Mouse (Mus musculus) CH12.LX (cell line): ENCODE data around the gene Cald1.

Experiments used
- CTCF ChIP-seq, 2 experiments: IDR thresholded peaks in 1 of 2; conservative IDR thresholded peaks in 1 of 2; 2 replicates each; pipeline ENCODE4 v1.5.1; 2011 to 2012; ENCODE audit warnings: low read depth in 2 of 2, low read length in 2 of 2, improper control_type of control experiment in 1 of 2, inconsistent platforms in 1 of 2, mild to moderate bottlenecking in 1 of 2, moderate library complexity in 1 of 2
- EP300 ChIP-seq: IDR thresholded peaks from 2 replicates; pipeline ENCODE4 v1.6.1; 2011; ENCODE audit warnings: low read length, improper control_type of control experiment
- JUND ChIP-seq: conservative IDR thresholded peaks from 2 replicates; pipeline ENCODE4 v1.6.1; 2011; ENCODE audit warnings: low read depth, low read length, improper control_type of control experiment
- POLR2A ChIP-seq: IDR thresholded peaks from 2 replicates; pipeline ENCODE4 v1.6.1; 2011; ENCODE audit warnings: low read depth, mild to moderate bottlenecking, improper control_type of control experiment, low read length
- ZC3H11A ChIP-seq: IDR thresholded peaks from 2 replicates; pipeline ENCODE4 v1.6.1; 2012; ENCODE audit warnings: low read depth, mild to moderate bottlenecking, inconsistent platforms, low read length, improper control_type of control experiment

- TF ChIP-seq ZC3H11A: no peak
- TF ChIP-seq CTCF (conservative IDR thresholded peaks at IDR 0.05 in 1 of 2, IDR thresholded peaks at IDR 0.05 in 1 of 2; ENCODE audit: low read depth in 2 of 2, low read length in 2 of 2): no peak
- no peak for TF ChIP-seq POLR2A
- TF ChIP-seq EP300: no peak
- TF ChIP-seq JUND: no peak
Observed at GRCm38 (mm10) chr6:34658791-34659190, 60.5 kb downstream of the Cald1 start.
